Mouse (Mus musculus): ENCODE measurements around the gene Atp2c1. TPM values are rescaled to one million over a fixed set of nuclear protein-coding genes. Genes with fewer than 3 reads are reported as not detected.

Atp2c1 gene
- total RNA-seq, 2 experiments from 2014 or later, result 54.6 to 61.7 TPM

GRCm38 (mm10) chr9:105376954-105377530 is 150.1 kb downstream of the Atp2c1 start:
- intact Hi-C loops (cut with DNase I), result no loop called here
- DNase-seq, result no peak

GRCm38 (mm10) chr9:105376411-105376810 is 150.7 kb downstream of the Atp2c1 start:
- intact Hi-C loops (cut with DNase I), result no loop called here
- DNase-seq, result no peak

GRCm38 (mm10) chr9:105374361-105374760 is 152.8 kb downstream of the Atp2c1 start:
- no peak for DNase-seq
- intact Hi-C loops (cut with DNase I), result no loop called here

GRCm38 (mm10) chr9:105368605-105369004 is 158.5 kb downstream of the Atp2c1 start:
- intact Hi-C loops (cut with DNase I), result no loop called here
- no peak for DNase-seq

- DNase-seq, result no peak
- intact Hi-C loops (cut with DNase I), result no loop called here
Observed at GRCm38 (mm10) chr9:105366199-105366598, 160.9 kb downstream of the Atp2c1 start.

- intact Hi-C loops (cut with DNase I), result no loop called here
- DNase-seq, result no peak
Observed at GRCm38 (mm10) chr9:105363520-105364231, 163.4 kb downstream of the Atp2c1 start.

- intact Hi-C loops (cut with DNase I), result no loop called here
- no peak for DNase-seq
Observed at GRCm38 (mm10) chr9:105362181-105362580, 164.9 kb downstream of the Atp2c1 start.

Other genes with a start within 250 kb of the Atp2c1 start
- 1 to 10 TPM; 8.2 to 9.5 TPM for gene Aste1, start 131.9 kb downstream of the Atp2c1 start, total RNA-seq (2021)
- under 1 TPM in 1 of 2 experiments, not detected in 1; 0.17 TPM for gene Nek11, start 131.8 kb downstream of the Atp2c1 start, total RNA-seq (2021)
- gene Pik3r4, start 115.7 kb upstream of the Atp2c1 start, total RNA-seq (2021), result 10 to 100 TPM; 21.4 to 22.4 TPM